Mouse (Mus musculus): Measurements from ENCODE around the gene Megf11. TPM values are rescaled to one million over a fixed set of nuclear protein-coding genes. Genes with fewer than 3 reads are reported as not detected.

The Megf11 gene
- total and polyA plus RNA-seq, 3 experiments, result 0.33 to 2.0 (median 1.6) TPM

GRCm38 (mm10) chr9:64447522-64447921 is 62.1 kb downstream of the Megf11 start:
- peak; percentile 53 to 70 for DNase-seq
- Histone ChIP-seq H3K27ac (no peak overlapping the region), H3K4me3 (no peak overlapping the region), H3K27me3 (ENCODE audit: control insufficient read depth, insufficient read depth, low read length) (no peaks in the 10 kb centered on the region), H3K36me3 (ENCODE audit: control insufficient read depth, insufficient read depth, low read length) (no peaks in the 10 kb centered on the region), H3K4me1 (ENCODE audit: control insufficient read depth, insufficient read depth, low read length) (peaks cover 2% of the 10 kb centered on the region), H3K9ac (ENCODE audit: low read depth, low read length) (no peak overlapping the region), H3K79me2 (replicated peaks; ENCODE audit: control insufficient read depth, insufficient read depth, low read length) (no peaks in the 10 kb centered on the region)
- intact Hi-C loops (cut with DNase I), result no loop called here
- 19% methylated on average over 6 of the region's 6 CpGs for WGBS
- TF ChIP-seq CTCF (IDR thresholded peaks at IDR 0.05) (no peak), POLR2A (IDR thresholded peaks at IDR 0.05; ENCODE audit: insufficient read depth, low read depth, low read length) (no peak), EP300 (IDR thresholded peaks at IDR 0.05; ENCODE audit: insufficient read depth, low read depth, low read length) (no peak)

- TF ChIP-seq EP300 (IDR thresholded peaks at IDR 0.05; ENCODE audit: insufficient read depth, low read depth, low read length) (no peak), CTCF (IDR thresholded peaks at IDR 0.05) (no peak), POLR2A (IDR thresholded peaks at IDR 0.05; ENCODE audit: insufficient read depth, low read depth, low read length) (no peak)
- 63% methylated on average over 5 of the region's 5 CpGs for WGBS
- Histone ChIP-seq H3K27me3 (ENCODE audit: control insufficient read depth, insufficient read depth, low read length) (no peaks in the 10 kb centered on the region; the same call in 1 of the 2 replicates), H3K36me3 (ENCODE audit: control insufficient read depth, insufficient read depth, low read length) (no peaks in the 10 kb centered on the region), H3K4me1 (ENCODE audit: control insufficient read depth, insufficient read depth, low read length) (no peaks in the 10 kb centered on the region), H3K4me3 (no peak overlapping the region), H3K27ac (no peak overlapping the region), H3K79me2 (replicated peaks; ENCODE audit: control insufficient read depth, insufficient read depth, low read length) (no peaks in the 10 kb centered on the region), H3K9ac (ENCODE audit: low read depth, low read length) (no peak overlapping the region)
- DNase-seq, result no peak
- intact Hi-C loops (cut with DNase I), result no loop called here
Observed at GRCm38 (mm10) chr9:64452769-64453168, 67.3 kb downstream of the Megf11 start.

- Histone ChIP-seq H3K36me3 (ENCODE audit: control insufficient read depth, insufficient read depth, low read length) (no peaks in the 10 kb centered on the region), H3K27me3 (ENCODE audit: control insufficient read depth, insufficient read depth, low read length) (no peaks in the 10 kb centered on the region; the same call in 1 of the 2 replicates), H3K4me1 (ENCODE audit: control insufficient read depth, insufficient read depth, low read length) (peaks cover 4% of the 10 kb centered on the region), H3K79me2 (replicated peaks; ENCODE audit: control insufficient read depth, insufficient read depth, low read length) (no peaks in the 10 kb centered on the region), H3K27ac (no peak overlapping the region), H3K4me3 (no peak overlapping the region), H3K9ac (ENCODE audit: low read depth, low read length) (no peak overlapping the region)
- no peak for TF ChIP-seq POLR2A (IDR thresholded peaks at IDR 0.05; ENCODE audit: insufficient read depth, low read depth, low read length)
- no peak for TF ChIP-seq EP300 (IDR thresholded peaks at IDR 0.05; ENCODE audit: insufficient read depth, low read depth, low read length)
- TF ChIP-seq CTCF (IDR thresholded peaks at IDR 0.05), result no peak
- 79% methylated on average over 4 of the region's 4 CpGs for WGBS
- intact Hi-C loops (cut with DNase I), result no loop called here
- DNase-seq, result no peak
Observed at GRCm38 (mm10) chr9:64454196-64454595, 68.8 kb downstream of the Megf11 start.

GRCm38 (mm10) chr9:64455910-64456309 is 70.5 kb downstream of the Megf11 start:
- intact Hi-C loops (cut with DNase I), result no loop called here
- no peak overlapping the region for H3K4me3 ChIP-seq
- H3K27ac ChIP-seq, result no peak overlapping the region
- H3K4me1 ChIP-seq (ENCODE audit: control insufficient read depth, insufficient read depth, low read length), result peaks cover 4% of the 10 kb centered on the region
- no peaks in the 10 kb centered on the region for H3K79me2 ChIP-seq (replicated peaks; ENCODE audit: control insufficient read depth, insufficient read depth, low read length)
- no peak for DNase-seq
- 15% methylated on average over 9 of the region's 9 CpGs for WGBS
- no peak overlapping the region for H3K9ac ChIP-seq (ENCODE audit: low read depth, low read length)
- TF ChIP-seq POLR2A (IDR thresholded peaks at IDR 0.05; ENCODE audit: insufficient read depth, low read depth, low read length), result no peak
- no peak for TF ChIP-seq EP300 (IDR thresholded peaks at IDR 0.05; ENCODE audit: insufficient read depth, low read depth, low read length)
- TF ChIP-seq CTCF (IDR thresholded peaks at IDR 0.05), result no peak
- H3K27me3 ChIP-seq (ENCODE audit: control insufficient read depth, insufficient read depth, low read length), result no peaks in the 10 kb centered on the region; the same call in 1 of the 2 replicates
- H3K36me3 ChIP-seq (ENCODE audit: control insufficient read depth, insufficient read depth, low read length), result no peaks in the 10 kb centered on the region

- WGBS, result 47% methylated on average over 7 of the region's 7 CpGs
- H3K4me3 ChIP-seq, result no peak overlapping the region
- H3K79me2 ChIP-seq (replicated peaks; ENCODE audit: control insufficient read depth, insufficient read depth, low read length), result no peaks in the 10 kb centered on the region
- intact Hi-C loops (cut with DNase I), result no loop called here
- no peak overlapping the region for H3K9ac ChIP-seq (ENCODE audit: low read depth, low read length)
- no peak for DNase-seq
- no peaks in the 10 kb centered on the region for H3K36me3 ChIP-seq (ENCODE audit: control insufficient read depth, insufficient read depth, low read length)
- peaks cover 4% of the 10 kb centered on the region for H3K4me1 ChIP-seq (ENCODE audit: control insufficient read depth, insufficient read depth, low read length)
- no peak overlapping the region for H3K27ac ChIP-seq
- no peaks in the 10 kb centered on the region; the same call in 1 of the 2 replicates for H3K27me3 ChIP-seq (ENCODE audit: control insufficient read depth, insufficient read depth, low read length)
- no peak for TF ChIP-seq POLR2A (IDR thresholded peaks at IDR 0.05; ENCODE audit: insufficient read depth, low read depth, low read length)
- TF ChIP-seq CTCF (IDR thresholded peaks at IDR 0.05), result no peak
- TF ChIP-seq EP300 (IDR thresholded peaks at IDR 0.05; ENCODE audit: insufficient read depth, low read depth, low read length), result no peak
Observed at GRCm38 (mm10) chr9:64457596-64457995, 72.2 kb downstream of the Megf11 start.

- intact Hi-C loops (cut with DNase I), result no loop called here
- no peaks in the 10 kb centered on the region for H3K79me2 ChIP-seq (replicated peaks; ENCODE audit: control insufficient read depth, insufficient read depth, low read length)
- H3K27ac ChIP-seq, result no peak overlapping the region
- H3K27me3 ChIP-seq (ENCODE audit: control insufficient read depth, insufficient read depth, low read length), result no peaks in the 10 kb centered on the region
- no peak overlapping the region for H3K9ac ChIP-seq (ENCODE audit: low read depth, low read length)
- H3K4me3 ChIP-seq, result no peak overlapping the region
- no peak for DNase-seq
- no peak for TF ChIP-seq EP300 (IDR thresholded peaks at IDR 0.05; ENCODE audit: insufficient read depth, low read depth, low read length)
- no peak for TF ChIP-seq CTCF (IDR thresholded peaks at IDR 0.05)
- no peak for TF ChIP-seq POLR2A (IDR thresholded peaks at IDR 0.05; ENCODE audit: insufficient read depth, low read depth, low read length)
- H3K4me1 ChIP-seq (ENCODE audit: control insufficient read depth, insufficient read depth, low read length), result peaks cover 4% of the 10 kb centered on the region
- WGBS, result 90% methylated on average over 16 of the region's 16 CpGs
- H3K36me3 ChIP-seq (ENCODE audit: control insufficient read depth, insufficient read depth, low read length), result no peaks in the 10 kb centered on the region
Observed at GRCm38 (mm10) chr9:64461568-64462308, 76.3 kb downstream of the Megf11 start.
